Mouse (Mus musculus) limb, embryonic 15.5 days (tissue): Measurements from ENCODE around the gene Cdx2. TPM values are rescaled to one million over a fixed set of nuclear protein-coding genes. Genes with fewer than 3 reads are reported as not detected.

ENCODE experiments used
- ATAC-seq: fragments of 200-750 bp; cut with Nextera tagmentation; 2 replicates; pipeline ENCODE4 v1.8.0; 2017; ENCODE audit warnings: low read depth, moderate TSS enrichment; ENCODE audit not compliant: insufficient number of reproducible peaks, low FRiP score, low TSS enrichment
- H3K27ac ChIP-seq: fragments of 300-500 bp; sonication (generic); 2 replicates; pipeline ENCODE4 v1.5.1; 2015; ENCODE audit warnings: moderate library complexity, mild to moderate bottlenecking, inconsistent platforms
- H3K27me3 ChIP-seq: fragments of 300-500 bp; sonication (generic); 2 replicates; pipeline ENCODE4 v1.6.1; 2015; ENCODE audit warnings: inconsistent platforms
- H3K36me3 ChIP-seq: fragments of 300-500 bp; sonication (generic); 2 replicates; pipeline ENCODE4 v1.6.1; 2015; ENCODE audit warnings: inconsistent platforms
- H3K4me1 ChIP-seq: fragments of 300-500 bp; sonication (generic); 2 replicates; pipeline ENCODE4 v1.6.1; 2015; ENCODE audit warnings: inconsistent platforms
- H3K4me2 ChIP-seq: fragments of 300-500 bp; sonication (generic); 2 replicates; pipeline ENCODE4 v1.6.1; 2015; ENCODE audit warnings: mild to moderate bottlenecking, inconsistent platforms
- H3K4me3 ChIP-seq: fragments of 300-500 bp; sonication (generic); 2 replicates; pipeline ENCODE4 v1.5.1; 2015; ENCODE audit warnings: mild to moderate bottlenecking, inconsistent platforms
- H3K9ac ChIP-seq: fragments of 300-500 bp; sonication (generic); 2 replicates; pipeline ENCODE4 v1.6.1; 2015; ENCODE audit warnings: inconsistent platforms
- H3K9me3 ChIP-seq: fragments of 300-500 bp; sonication (generic); 2 replicates; pipeline ENCODE4 v1.6.1; 2016; ENCODE audit warnings: inconsistent platforms
- WGBS: fragments of 180-500 bp; shearing (Covaris S2); methylation state at CpG from one replicate; pipeline ENCODE4 v1.1.7; 2015; 5-methylcytosine and 5-hydroxymethylcytosine counted together
- microRNA-seq: library from miRNA; unstranded; fragments of <30 nt; microRNA quantifications from one replicate; pipeline ENCODE4, GENCODE M21; 2016
- polyA plus RNA-seq: library from polyadenylated mRNA; unstranded; fragments of >200 nt; fragmentation: Nextera tagmentation; extraction: Ambion mirVana; gene quantifications from 2 replicates; pipeline ENCODE4 v1.2.1, GENCODE M21; 2015

The Cdx2 gene
- polyA plus RNA-seq, 1 experiment from 2014 or later = not detected

DNA sequence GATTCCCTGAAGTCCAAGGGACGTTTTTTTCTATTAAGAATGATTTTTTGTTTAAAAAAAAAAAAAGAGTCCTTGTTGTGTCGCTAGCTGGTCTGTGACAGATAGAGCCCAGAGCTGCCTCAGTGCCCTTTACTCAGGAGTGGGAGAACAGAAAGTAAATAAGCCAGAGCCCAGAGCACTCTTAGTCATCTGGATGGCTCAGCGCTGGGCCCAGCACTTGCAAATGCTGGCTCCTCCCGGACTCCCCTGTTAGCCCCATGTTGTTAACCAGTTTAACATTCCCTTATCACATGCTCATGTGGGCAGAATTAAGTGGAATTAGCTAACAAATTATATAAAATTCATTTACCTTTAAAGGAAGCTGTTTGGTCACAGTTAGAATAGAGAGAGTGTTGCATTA lies 43.1 kb downstream of the Cdx2 start:
- H3K4me2 ChIP-seq = no peak overlapping the region
- no peak for ATAC-seq
- no peaks in the 10 kb centered on the region for H3K36me3 ChIP-seq
- H3K9ac ChIP-seq = no peak overlapping the region
- H3K9me3 ChIP-seq = no peaks in the 10 kb centered on the region
- no peaks in the 10 kb centered on the region for H3K4me1 ChIP-seq
- H3K27me3 ChIP-seq = peaks cover 76% of the 10 kb centered on the region
- 19% methylated on average over 4 of the region's 4 CpGs for WGBS
- no peak overlapping the region for H3K27ac ChIP-seq
- H3K4me3 ChIP-seq = no peak overlapping the region

DNA sequence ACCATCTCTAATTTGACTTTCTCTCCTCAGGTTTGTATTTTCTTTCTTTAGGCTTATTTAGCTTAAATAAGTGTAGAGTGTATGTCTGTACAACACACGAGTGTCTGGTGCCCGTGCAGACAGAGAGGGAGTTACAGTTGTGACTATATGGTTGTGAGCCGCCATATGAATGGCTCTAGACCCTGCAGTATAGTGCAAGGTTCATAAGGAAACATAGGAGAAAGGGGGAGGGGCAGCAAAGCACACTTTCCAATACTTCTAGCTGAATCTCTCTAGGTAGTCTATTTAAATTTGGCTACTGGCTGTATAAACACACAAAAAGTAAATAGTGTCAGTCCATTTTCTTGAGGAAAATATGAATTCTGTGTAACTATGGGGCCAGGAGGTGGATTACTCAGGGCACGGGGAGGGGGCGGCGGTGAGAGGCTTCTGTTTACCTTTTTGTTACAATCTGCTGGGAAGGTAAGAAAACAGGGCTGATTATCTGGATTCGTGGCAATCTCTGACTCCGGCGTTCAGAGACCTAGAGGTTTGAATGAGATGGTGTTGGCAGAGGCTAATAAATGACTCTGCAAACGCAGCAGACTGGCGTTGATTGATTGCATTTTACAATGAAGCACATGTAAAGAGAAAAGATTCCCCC lies 45.0 kb downstream of the Cdx2 start:
- no peaks in the 10 kb centered on the region for H3K4me1 ChIP-seq
- H3K4me2 ChIP-seq = no peak overlapping the region
- WGBS = 44% methylated on average over 11 of the region's 11 CpGs
- ATAC-seq = no peak
- peaks cover 57% of the 10 kb centered on the region for H3K27me3 ChIP-seq
- no peak overlapping the region for H3K27ac ChIP-seq
- no peak overlapping the region for H3K9ac ChIP-seq
- H3K9me3 ChIP-seq = no peaks in the 10 kb centered on the region
- no peak overlapping the region for H3K4me3 ChIP-seq
- H3K36me3 ChIP-seq = no peaks in the 10 kb centered on the region

DNA sequence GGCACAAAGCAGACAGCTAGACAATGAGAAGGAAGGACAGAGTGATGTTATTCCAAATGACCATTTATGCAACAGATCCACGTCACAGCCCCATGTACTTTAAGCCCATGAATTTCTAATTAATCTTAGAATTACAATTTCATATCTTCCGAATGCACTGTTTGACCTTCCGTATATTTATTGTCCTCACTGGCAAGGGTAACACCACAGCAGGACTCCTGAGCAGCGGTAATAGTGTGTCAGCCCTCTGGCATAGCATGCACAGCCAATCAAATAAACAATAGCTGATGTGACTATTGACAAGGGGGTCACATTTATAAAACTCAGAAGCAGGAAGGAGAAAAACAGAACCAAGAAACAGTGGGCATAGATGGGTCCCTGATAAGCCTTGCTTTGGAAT lies 46.3 kb downstream of the Cdx2 start:
- no peak for ATAC-seq
- H3K4me1 ChIP-seq = no peaks in the 10 kb centered on the region
- H3K9me3 ChIP-seq = no peaks in the 10 kb centered on the region
- no peaks in the 10 kb centered on the region for H3K36me3 ChIP-seq
- H3K4me3 ChIP-seq = no peak overlapping the region
- peaks cover 45% of the 10 kb centered on the region for H3K27me3 ChIP-seq
- 80% methylated on average over 4 of the region's 4 CpGs for WGBS
- H3K27ac ChIP-seq = no peak overlapping the region
- H3K9ac ChIP-seq = no peak overlapping the region
- H3K4me2 ChIP-seq = no peak overlapping the region

DNA sequence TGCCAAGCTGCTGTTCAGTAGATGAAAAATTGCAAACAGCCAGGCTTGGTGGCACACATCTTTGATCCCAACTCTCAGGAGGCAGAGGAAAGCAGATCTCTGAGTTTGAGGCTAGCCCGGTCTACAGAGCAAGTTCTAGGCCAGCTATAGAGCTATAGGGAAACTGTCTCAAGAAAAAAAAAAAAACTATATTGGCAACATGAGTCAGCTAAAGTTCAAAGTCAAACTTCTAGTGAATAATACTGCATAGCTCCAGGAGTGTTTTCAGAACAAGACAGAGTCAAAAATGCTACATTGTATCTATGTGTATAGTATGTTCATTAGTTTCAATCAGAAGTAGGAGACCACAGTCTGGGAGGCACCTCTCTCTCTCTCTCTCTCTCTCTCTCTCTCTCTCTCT lies 46.9 kb downstream of the Cdx2 start:
- Histone ChIP-seq H3K9me3 (no peaks in the 10 kb centered on the region), H3K27ac (no peak overlapping the region), H3K4me3 (no peak overlapping the region), H3K27me3 (peaks cover 39% of the 10 kb centered on the region), H3K4me2 (no peak overlapping the region), H3K9ac (no peak overlapping the region), H3K36me3 (no peaks in the 10 kb centered on the region), H3K4me1 (no peaks in the 10 kb centered on the region)
- 86% methylated on average over 1 of the region's 1 CpGs for WGBS
- ATAC-seq = no peak

Small RNA genes within 50 kb of the gene (microRNA-seq; reads per million reads assigned to microRNA genes)
- gene Mir7k = not detected

Other genes with a start within 250 kb of the Cdx2 start
- gene Lnx2, start 230.7 kb downstream of the Cdx2 start, polyA plus RNA-seq = 14.2 and 15.7 TPM in 2 replicates
- gene Polr1d, start 230.2 kb downstream of the Cdx2 start, polyA plus RNA-seq = 135 and 145 TPM in 2 replicates
- gene Gsx1, start 118.6 kb downstream of the Cdx2 start, polyA plus RNA-seq = not detected in 2 replicates
- gene Pdx1, start 37.3 kb downstream of the Cdx2 start, polyA plus RNA-seq = not detected in 2 replicates
- not detected in 2 replicates for gene Urad, start 15.2 kb upstream of the Cdx2 start, polyA plus RNA-seq
- gene Flt3, start 93.2 kb upstream of the Cdx2 start, polyA plus RNA-seq = 0.14 and 0.27 TPM in 2 replicates
- 60.0 and 70.8 TPM in 2 replicates for gene Pan3, start 122.9 kb upstream of the Cdx2 start, polyA plus RNA-seq